Mouse (Mus musculus) embryonic facial prominence, embryonic 11.5 days (tissue): ENCODE data around the gene Rcsd1. TPM values are rescaled to one million over a fixed set of nuclear protein-coding genes. Genes with fewer than 3 reads are reported as not detected.
A peak's percentile ranks its signal among the peaks of the same experiment; 100 is the strongest.

Experiments used
- ATAC-seq: fragments of 200-750 bp; cut with Nextera tagmentation; replicated peaks from 2 replicates; pipeline ENCODE4 v1.8.0; 2017; ENCODE audit warnings: low read depth; ENCODE audit not compliant: insufficient number of reproducible peaks, low FRiP score, low TSS enrichment
- DNase-seq: peaks from one replicate; pipeline ENCODE4 v3.0.0-alpha.2; 2015; ENCODE audit warnings: low spot score
- H3K27ac ChIP-seq: fragments of 300-500 bp; sonication (generic); replicated peaks from 2 replicates; pipeline ENCODE4 v1.5.1; 2014; ENCODE audit warnings: mild to moderate bottlenecking, low read depth, low read length, control low read depth
- H3K27me3 ChIP-seq: fragments of 300-500 bp; sonication (generic); 2 replicates; pipeline ENCODE4 v1.6.1; 2014; ENCODE audit warnings: mild to moderate bottlenecking, low read length, moderate library complexity, mixed read lengths; ENCODE audit not compliant: control insufficient read depth, insufficient read depth
- H3K36me3 ChIP-seq: fragments of 300-500 bp; sonication (generic); replicated peaks from 2 replicates; pipeline ENCODE4 v1.6.1; 2014; ENCODE audit warnings: low read depth, mild to moderate bottlenecking, low read length, moderate library complexity, mixed read lengths; ENCODE audit not compliant: control insufficient read depth, insufficient read depth
- H3K4me1 ChIP-seq: fragments of 300-500 bp; sonication (generic); 2 replicates; pipeline ENCODE4 v1.6.1; 2014; ENCODE audit warnings: low read length, mixed read lengths; ENCODE audit not compliant: control insufficient read depth, insufficient read depth
- H3K4me2 ChIP-seq: fragments of 300-500 bp; sonication (generic); 2 replicates; pipeline ENCODE4 v1.6.1; 2014; ENCODE audit warnings: low read depth, mild to moderate bottlenecking, control low read depth, low read length, moderate library complexity
- H3K4me3 ChIP-seq: fragments of 300-500 bp; sonication (generic); 2 replicates; pipeline ENCODE4 v1.5.1; 2014; ENCODE audit warnings: low read depth, low read length, control low read depth
- H3K9ac ChIP-seq: fragments of 300-500 bp; sonication (generic); replicated peaks from 2 replicates; pipeline ENCODE4 v1.6.1; 2014; ENCODE audit warnings: mild to moderate bottlenecking, control low read depth, low read length
- H3K9me3 ChIP-seq: fragments of 300-500 bp; sonication (generic); replicated peaks from 2 replicates; pipeline ENCODE4 v1.6.1; 2016; ENCODE audit warnings: mild to moderate bottlenecking, low read length, inconsistent platforms, mixed read lengths; ENCODE audit not compliant: control insufficient read depth
- WGBS: fragments of 180-500 bp; shearing (Covaris S2); extraction: QIAGEN DNeasy Blood & Tissue Kit; methylation state at CpG from one replicate; pipeline ENCODE4 v1.1.7; 2014; 5-methylcytosine and 5-hydroxymethylcytosine counted together
- polyA plus RNA-seq: library from polyadenylated mRNA; unstranded; fragments of >200 nt; fragmentation: Nextera tagmentation; extraction: Ambion mirVana; gene quantifications from 2 replicates; pipeline ENCODE4 v1.2.1, GENCODE M21; 2014

Gene Rcsd1
- polyA plus RNA-seq, 1 experiment from 2014 or later, result 8.3 TPM

DNA sequence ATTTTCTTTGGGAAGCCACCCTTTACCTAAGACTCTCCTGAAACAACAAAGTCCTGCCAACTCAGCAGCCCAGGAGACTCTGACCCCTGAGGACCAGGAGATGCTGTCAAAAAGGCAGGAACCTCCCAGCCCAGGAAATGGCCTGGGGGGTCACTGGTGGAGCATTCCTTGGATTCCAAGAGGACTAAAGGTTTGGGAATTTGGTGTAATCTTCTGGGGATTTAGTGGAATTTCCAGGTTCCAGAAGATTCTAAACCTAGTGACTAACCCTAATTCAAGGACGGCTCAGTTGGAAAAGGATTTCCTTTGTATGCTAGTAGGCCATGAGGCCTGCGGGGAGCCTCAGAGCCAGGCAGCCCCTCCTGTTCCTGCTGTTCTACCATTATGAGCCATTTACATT is 57.0 kb downstream of the Rcsd1 start:
- no peak overlapping the region for H3K9ac ChIP-seq
- no peak overlapping the region for H3K27ac ChIP-seq
- ATAC-seq (no peak), DNase-seq (no peak)
- H3K4me3 ChIP-seq, result no peak overlapping the region
- WGBS, result 70% methylated on average over 2 of the region's 2 CpGs
- H3K4me1 ChIP-seq, result no peaks in the 10 kb centered on the region
- no peaks in the 10 kb centered on the region for H3K9me3 ChIP-seq
- no peaks in the 10 kb centered on the region for H3K36me3 ChIP-seq
- no peak overlapping the region for H3K4me2 ChIP-seq
- H3K27me3 ChIP-seq, result no peaks in the 10 kb centered on the region

DNA sequence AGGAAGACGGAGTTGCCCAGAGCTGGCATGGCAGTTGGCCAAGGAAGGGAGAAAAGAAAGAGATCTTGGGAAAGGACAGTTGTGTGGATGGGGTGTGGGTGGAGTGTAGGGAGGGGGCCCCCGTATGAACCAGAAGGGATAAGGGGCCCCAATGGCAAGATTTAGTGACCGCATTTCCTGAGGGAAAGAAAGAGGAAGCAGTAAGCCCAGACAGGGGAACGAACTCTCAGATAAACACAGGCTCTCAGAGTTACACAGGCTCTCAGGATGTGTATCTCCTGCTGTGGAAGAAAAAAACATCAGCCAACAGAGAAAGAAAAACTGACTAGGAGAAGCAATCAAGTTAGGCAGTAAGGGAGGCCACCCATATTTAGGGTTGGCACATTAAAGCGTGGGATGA is 58.4 kb downstream of the Rcsd1 start:
- Histone ChIP-seq H3K27me3 (no peaks in the 10 kb centered on the region), H3K36me3 (no peaks in the 10 kb centered on the region), H3K9ac (no peak overlapping the region), H3K9me3 (no peaks in the 10 kb centered on the region), H3K27ac (no peak overlapping the region), H3K4me1 (no peaks in the 10 kb centered on the region), H3K4me2 (no peak overlapping the region), H3K4me3 (no peak overlapping the region)
- 71% methylated on average over 5 of the region's 5 CpGs for WGBS
- ATAC-seq (no peak), DNase-seq (no peak)

DNA sequence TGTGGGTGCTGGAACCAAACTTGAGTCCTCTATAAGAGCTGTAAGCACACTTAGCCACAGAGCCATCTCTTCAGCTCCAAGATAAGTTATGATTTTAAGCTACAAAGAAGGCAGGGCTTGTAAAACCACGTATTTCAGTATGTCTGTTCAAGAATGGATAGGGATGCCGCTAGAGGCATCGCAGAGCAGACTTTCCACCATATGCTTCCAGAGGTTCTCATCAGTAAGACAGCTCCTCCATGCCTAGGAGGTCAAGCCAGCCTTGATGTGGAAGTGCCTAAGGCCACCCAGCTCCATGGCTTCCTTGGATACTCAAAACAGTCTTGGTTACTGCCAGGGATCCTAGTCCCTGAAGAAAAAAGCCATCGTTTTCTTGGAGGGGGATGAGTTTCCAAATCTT is 64.5 kb downstream of the Rcsd1 start:
- no peak overlapping the region for H3K4me3 ChIP-seq
- WGBS, result 72% methylated on average over 4 of the region's 4 CpGs

GRCm38 (mm10) chr1:165643735-165644134 is 65.8 kb downstream of the Rcsd1 start:
- no peaks in the 10 kb centered on the region for H3K4me1 ChIP-seq
- H3K4me2 ChIP-seq, result no peak overlapping the region
- no peak overlapping the region for H3K4me3 ChIP-seq
- H3K27ac ChIP-seq, result no peak overlapping the region
- no peaks in the 10 kb centered on the region for H3K27me3 ChIP-seq
- 79% methylated on average over 5 of the region's 5 CpGs for WGBS
- H3K9ac ChIP-seq, result no peak overlapping the region
- H3K36me3 ChIP-seq, result no peaks in the 10 kb centered on the region
- no peak for DNase-seq
- no peaks in the 10 kb centered on the region for H3K9me3 ChIP-seq
- ATAC-seq, result no peak

More for the DNA sequence above, 64.5 kb downstream of the Rcsd1 start:
- Histone ChIP-seq H3K9ac (no peak overlapping the region), H3K9me3 (no peaks in the 10 kb centered on the region), H3K27me3 (no peaks in the 10 kb centered on the region), H3K27ac (no peak overlapping the region), H3K4me1 (no peaks in the 10 kb centered on the region), H3K36me3 (no peaks in the 10 kb centered on the region), H3K4me2 (no peak overlapping the region)
- ATAC-seq (no peak), DNase-seq (no peak)

DNA sequence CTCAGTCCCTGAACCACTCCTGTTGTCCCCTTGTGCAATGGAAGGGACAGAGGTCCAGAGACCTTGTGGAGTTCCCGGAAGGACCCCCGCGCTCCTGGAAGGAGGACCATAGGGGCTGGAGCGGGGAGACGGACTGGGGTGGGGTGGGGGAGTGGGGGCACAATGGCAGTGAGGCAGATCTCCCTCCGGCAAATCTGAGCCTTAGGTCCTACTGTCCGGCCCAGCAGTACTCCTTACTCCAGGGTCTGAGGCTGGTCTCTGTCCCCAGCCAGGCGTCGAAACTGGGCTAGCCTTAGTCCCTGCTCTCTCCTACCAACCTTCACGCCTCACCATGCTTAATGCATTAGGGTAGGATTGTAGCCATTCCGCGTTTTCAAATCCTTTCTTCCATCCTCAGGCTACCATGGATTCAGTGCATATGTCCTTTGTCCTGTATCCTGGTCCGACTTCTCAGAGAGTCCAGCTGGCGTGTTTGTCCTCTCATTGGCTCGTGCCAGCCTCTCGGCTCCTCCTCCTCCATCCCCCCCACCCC is 66.7 kb downstream of the Rcsd1 start:
- peak overlapping the region; percentile 88 for H3K27ac ChIP-seq
- peak; percentile 79 for DNase-seq
- no peaks in the 10 kb centered on the region for H3K27me3 ChIP-seq
- H3K4me3 ChIP-seq, result peak overlapping the region; percentile 76
- under 1% methylated on average over 15 of the region's 16 CpGs for WGBS
- H3K4me1 ChIP-seq, result no peaks in the 10 kb centered on the region
- H3K36me3 ChIP-seq, result no peaks in the 10 kb centered on the region
- no peaks in the 10 kb centered on the region for H3K9me3 ChIP-seq
- ATAC-seq, result peak; percentile 76
- peak overlapping the region; percentile 91 for H3K9ac ChIP-seq
- peak overlapping the region; percentile 43 for H3K4me2 ChIP-seq

- Histone ChIP-seq H3K27ac (peak overlapping the region; percentile 88), H3K4me1 (no peaks in the 10 kb centered on the region), H3K27me3 (no peaks in the 10 kb centered on the region), H3K9ac (peak overlapping the region; percentile 91), H3K4me3 (peak overlapping the region; percentile 76), H3K36me3 (no peaks in the 10 kb centered on the region), H3K9me3 (no peaks in the 10 kb centered on the region), H3K4me2 (peak overlapping the region; percentile 43)
- WGBS, result under 1% methylated on average over 75 of the region's 75 CpGs
- ATAC-seq (peak; percentile 77), DNase-seq (peak; percentile 86)
Observed at GRCm38 (mm10) chr1:165641786-165642771, 67.5 kb downstream of the Rcsd1 start.

- Histone ChIP-seq H3K27ac (no peak overlapping the region), H3K4me1 (no peaks in the 10 kb centered on the region), H3K4me2 (no peak overlapping the region; the same call in 1 of the 2 replicates), H3K4me3 (peak overlapping the region; percentile 76), H3K27me3 (no peaks in the 10 kb centered on the region), H3K36me3 (no peaks in the 10 kb centered on the region), H3K9me3 (no peaks in the 10 kb centered on the region), H3K9ac (no peak overlapping the region)
- ATAC-seq (0 out of 2 replicates have a peak, but pooled peaks have one; percentile 19), DNase-seq (peak; percentile 86)
- WGBS, result 6% methylated on average over 16 of the region's 16 CpGs
Observed at GRCm38 (mm10) chr1:165641271-165641771, 68.2 kb downstream of the Rcsd1 start.

DNA sequence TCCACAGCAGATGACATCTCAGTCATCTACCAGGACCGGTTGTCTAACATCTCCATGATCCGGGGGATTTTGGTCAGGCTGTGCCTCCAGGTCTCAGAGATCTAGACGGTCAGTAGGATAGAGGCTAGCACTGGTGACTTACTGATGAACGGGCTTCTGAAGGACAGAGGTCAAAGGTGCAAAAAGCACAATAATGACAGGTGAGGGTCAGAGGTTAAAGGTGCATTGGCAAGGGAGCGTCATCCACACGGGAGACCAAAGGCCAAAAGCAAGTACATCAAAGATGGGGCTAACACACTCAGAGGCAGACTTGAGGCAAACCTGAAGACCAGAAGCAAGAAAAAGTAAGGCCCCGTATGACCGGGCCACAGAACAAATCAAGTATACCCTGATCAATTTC is 73.3 kb downstream of the Rcsd1 start:
- Histone ChIP-seq H3K4me2 (no peak overlapping the region), H3K27me3 (no peaks in the 10 kb centered on the region), H3K27ac (no peak overlapping the region), H3K9me3 (no peaks in the 10 kb centered on the region), H3K36me3 (no peaks in the 10 kb centered on the region), H3K4me3 (no peak overlapping the region), H3K9ac (no peak overlapping the region), H3K4me1 (no peaks in the 10 kb centered on the region)
- no peak for DNase-seq
- 60% methylated on average over 8 of the region's 8 CpGs for WGBS
- ATAC-seq, result no peak
